Mouse (Mus musculus): ENCODE results near the gene Amigo2.

DNA sequence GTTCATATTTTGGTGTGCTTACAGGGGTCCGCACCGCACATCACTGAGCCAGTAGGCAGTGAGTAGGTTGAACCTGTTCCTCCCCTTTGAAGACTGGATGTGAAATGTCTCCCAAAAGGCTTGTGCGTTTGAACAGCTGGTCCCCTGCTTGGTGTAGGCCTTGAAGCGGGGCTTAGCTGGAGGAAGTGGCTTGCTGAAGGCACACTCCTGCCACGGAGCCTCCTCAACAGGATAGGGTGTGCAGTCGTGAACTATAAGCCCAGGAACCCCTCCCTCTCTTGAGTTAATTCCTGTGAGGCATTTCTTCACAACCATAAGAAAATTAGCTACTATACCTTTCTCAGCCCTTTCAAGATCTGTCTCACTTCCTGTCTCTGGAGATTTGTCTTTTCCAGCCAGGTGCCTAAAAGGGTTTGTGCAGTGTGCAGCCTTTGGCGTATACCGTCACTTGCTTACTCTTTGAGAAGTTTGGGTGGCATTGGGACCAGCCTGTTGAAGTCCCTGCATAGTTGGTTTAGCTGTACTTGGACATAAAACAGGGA, 5.5 kb upstream of the Amigo2 start:
- TF ChIP-seq CTCF (IDR thresholded peaks at IDR 0.05; ENCODE audit: borderline replicate concordance, control insufficient read depth, extremely low read depth, insufficient read depth, low read length, poor library complexity), result no peak
- no peak for TF ChIP-seq POLR2A (IDR thresholded peaks at IDR 0.05; ENCODE audit: control insufficient read depth, extremely low read depth, insufficient read depth, low read length, poor library complexity)

All from thymus, adult 2 months (tissue).